Mouse (Mus musculus): ENCODE measurements around the gene Ptpn12.
"Not testable (repeated sequence)": the region's sequence is repeated elsewhere in the genome, so short reads cannot be mapped to it uniquely, and the experiment has no call there.

Ptpn12 gene

GRCm38 (mm10) chr5:20950855-20951650 is 104.7 kb downstream of the Ptpn12 start:
- DNase-seq, result peak in 1 of 2 experiments; percentile 20

- no peak for DNase-seq
These were observed 105.2 kb downstream of the Ptpn12 start for GRCm38 (mm10) chr5:20950516-20950854.

GRCm38 (mm10) chr5:20950093-20950492 is 105.6 kb downstream of the Ptpn12 start:
- DNase-seq, result no peak

GRCm38 (mm10) chr5:20946906-20947305 is 108.8 kb downstream of the Ptpn12 start:
- DNase-seq, result no peak

- peak in 1 of 2 experiments; percentile 47 for DNase-seq
These were observed 110.6 kb downstream of the Ptpn12 start for GRCm38 (mm10) chr5:20944961-20945748.

GRCm38 (mm10) chr5:20943791-20944190 is 111.9 kb downstream of the Ptpn12 start:
- not testable (repeated sequence) for DNase-seq

GRCm38 (mm10) chr5:20942523-20942922 is 113.2 kb downstream of the Ptpn12 start:
- no peak for DNase-seq

- DNase-seq, result peak; percentile 49 to 65
These were observed 114.5 kb downstream of the Ptpn12 start for GRCm38 (mm10) chr5:20941205-20941604.

GRCm38 (mm10) chr5:20940696-20941095 is 115.0 kb downstream of the Ptpn12 start:
- DNase-seq, result no peak

- no peak for DNase-seq
These were observed 115.6 kb downstream of the Ptpn12 start for GRCm38 (mm10) chr5:20940040-20940571.

GRCm38 (mm10) chr5:20938523-20938922 is 117.2 kb downstream of the Ptpn12 start:
- no peak for DNase-seq

Data from thymus, adult 18-20 months (tissue).